Mouse (Mus musculus) liver, embryonic 14 days (tissue): Measurements from ENCODE around the gene Tlr11. TPM values are rescaled to one million over a fixed set of nuclear protein-coding genes. Genes with fewer than 3 reads are reported as not detected.

Experiments used
- polyA plus RNA-seq: library from polyadenylated mRNA; depleted of rRNA; stranded (reverse); fragments of >200 nt; gene quantifications from 2 replicates; pipeline ENCODE4 v1.2.3, GENCODE M21; 2012; rRNA removed

The Tlr11 gene
- 0.05 and 0.07 TPM in 2 replicates for polyA plus RNA-seq

GRCm38 (mm10) chr14:50357593-50357992, at the start of gene Tlr11:
Gene Tlr11, plus strand, starts transcription at chr14:50357914.

GRCm38 (mm10) chr14:50326661-50327060, 31.1 kb upstream of the Tlr11 start, which contains the start of gene Olfr734:
Gene Olfr734, minus strand, starts transcription at chr14:50326761.

GRCm38 (mm10) chr14:50348796-50349195, 8.9 kb upstream of the Tlr11 start, which contains the start of gene Olfr735:
Gene Olfr735, minus strand, starts transcription at chr14:50348872.

GRCm38 (mm10) chr14:50380863-50381262, 23.1 kb downstream of the Tlr11 start, which contains the start of gene Olfr736:
Gene Olfr736, plus strand, starts transcription at chr14:50381163.

GRCm38 (mm10) chr14:50407268-50407667, 49.6 kb downstream of the Tlr11 start, which contains the start of gene Olfr738:
Gene Olfr738, plus strand, starts transcription at chr14:50407568.

Other genes with a start within 250 kb of the Tlr11 start
- gene Olfr727, start 234.7 kb upstream of the Tlr11 start, polyA plus RNA-seq = not detected in 2 replicates
- gene Olfr728, start 215.2 kb upstream of the Tlr11 start, polyA plus RNA-seq = not detected in 2 replicates
- gene Olfr729, start 205.0 kb upstream of the Tlr11 start, polyA plus RNA-seq = not detected in 2 replicates
- not detected in 2 replicates for gene Olfr730, start 169.7 kb upstream of the Tlr11 start, polyA plus RNA-seq
- gene Olfr731, start 116.0 kb upstream of the Tlr11 start, polyA plus RNA-seq = not detected in 2 replicates
- gene Olfr732, start 73.7 kb upstream of the Tlr11 start, polyA plus RNA-seq = not detected in 2 replicates
- not detected in 2 replicates for gene Olfr733, start 56.4 kb upstream of the Tlr11 start, polyA plus RNA-seq
- gene Olfr734, start 31.2 kb upstream of the Tlr11 start, polyA plus RNA-seq = not detected in 2 replicates
- not detected in 2 replicates for gene Olfr735, start 9.0 kb upstream of the Tlr11 start, polyA plus RNA-seq
- gene Olfr736, start 23.2 kb downstream of the Tlr11 start, polyA plus RNA-seq = not detected in 2 replicates
- gene Olfr738, start 49.7 kb downstream of the Tlr11 start, polyA plus RNA-seq = not detected in 2 replicates
- gene Olfr739, start 60.7 kb downstream of the Tlr11 start, polyA plus RNA-seq = not detected in 2 replicates
- gene Olfr740, start 87.6 kb downstream of the Tlr11 start, polyA plus RNA-seq = not detected in 2 replicates
- not detected in 2 replicates for gene Olfr741, start 114.8 kb downstream of the Tlr11 start, polyA plus RNA-seq
- gene Olfr742, start 145.7 kb downstream of the Tlr11 start, polyA plus RNA-seq = not detected in 2 replicates
- gene Olfr743, start 163.9 kb downstream of the Tlr11 start, polyA plus RNA-seq = not detected in 2 replicates